Mouse (Mus musculus): ENCODE results near the gene Pde5a.

GRCm38 (mm10) chr3:122834519-122834918 lies 105.8 kb downstream of the Pde5a start:
- TF ChIP-seq POLR2A (IDR thresholded peaks at IDR 0.05; ENCODE audit: low read depth, low read length), result no peak
- no peak for TF ChIP-seq CTCF (conservative IDR thresholded peaks at IDR 0.05; ENCODE audit: insufficient read depth, insufficient read length, low read depth, low read length)
